Mouse (Mus musculus): ENCODE measurements around the gene 6030408B16Rik.

- TF ChIP-seq ZC3H11A (IDR thresholded peaks at IDR 0.05; ENCODE audit: borderline replicate concordance, low read depth, low read length): no peak
- no peak for TF ChIP-seq CHD2 (IDR thresholded peaks at IDR 0.05; ENCODE audit: low read depth, low read length)
These were observed 37.1 kb upstream of the 6030408B16Rik start for GRCm38 (mm10) chr15:101255842-101256462.

Data from ES-E14 (cell line).